In the genomic region with DNA sequence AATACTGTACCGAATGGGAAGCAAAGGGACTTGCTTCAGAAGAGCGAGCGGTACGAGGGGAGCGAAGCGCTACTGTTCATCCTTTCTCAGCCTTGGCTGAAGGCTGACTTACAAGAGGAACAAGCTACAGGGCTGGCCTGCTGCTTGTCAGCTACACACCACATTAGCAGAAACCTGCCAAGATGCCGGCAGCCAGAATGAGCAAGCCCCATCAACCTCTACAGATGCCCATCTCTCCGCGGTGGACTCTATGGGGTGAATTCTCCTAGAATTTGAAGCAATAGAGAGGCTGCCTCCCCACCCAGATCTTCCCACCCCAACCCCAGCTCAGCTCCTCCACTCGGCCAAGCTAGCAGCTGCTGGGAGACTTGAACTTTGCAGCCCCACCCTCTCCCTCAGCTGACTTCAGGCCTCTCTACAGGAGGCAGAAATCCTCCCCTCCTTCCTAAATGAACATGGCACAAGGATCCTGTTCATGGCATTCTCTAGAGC, we compare ENCODE assay signal across 9 mouse cellular contexts. TPM values are rescaled to one million over a fixed set of nuclear protein-coding genes. Genes with fewer than 3 reads are reported as not detected.
DNase-seq lines count a peak whose midpoint lies in the region; ATAC-seq and TF ChIP-seq lines count a peak whose summit lies in the region.
"Had no signal": no experiment of that assay in that cellular context is flagged by ENCODE, and none has a peak within 500 bp of the region (broad histone marks: within the 10 kb centered on the region; RNA-seq: fewer than 3 reads in every experiment).

No protein-coding gene starts in this region.

- WGBS in thymus, adult 2 months: 91% methylated on average over 10 of the region's 10 CpGs
- WGBS in intestine, postnatal 0 days: 77% methylated on average over 10 of the region's 10 CpGs
- WGBS in lung, adult 2 months: 77% methylated on average over 10 of the region's 10 CpGs

- no peaks in the 10 kb centered on the region for H3K27me3 ChIP-seq in thymus, adult 2 months (ENCODE audit: control insufficient read depth, insufficient read depth, low read length)
- no peaks in the 10 kb centered on the region for H3K27me3 ChIP-seq in intestine, postnatal 0 days (replicated peaks; ENCODE audit: control insufficient read depth, insufficient read depth, low read length)
- H3K27me3 ChIP-seq: kidney, embryonic 15.5 days had no signal

- no peaks in the 10 kb centered on the region for H3K36me3 ChIP-seq in thymus, adult 2 months (ENCODE audit: control insufficient read depth, insufficient read depth, low read length)
- peaks cover 3% of the 10 kb centered on the region for H3K36me3 ChIP-seq in intestine, postnatal 0 days (ENCODE audit: control insufficient read depth, insufficient read depth)

- TF ChIP-seq POLR2A in thymus, adult 2 months (IDR thresholded peaks at IDR 0.05; ENCODE audit: control insufficient read depth, extremely low read depth, insufficient read depth, low read length, poor library complexity): no peak
- TF ChIP-seq POLR2A in lung, adult 2 months (IDR thresholded peaks at IDR 0.05; ENCODE audit: borderline replicate concordance, extremely low read depth, low read depth, low read length): no peak

- no peak for TF ChIP-seq CTCF in gastrocnemius, adult 2 months (IDR thresholded peaks at IDR 0.05)
- no peak for TF ChIP-seq CTCF in thymus, adult 2 months (IDR thresholded peaks at IDR 0.05; ENCODE audit: borderline replicate concordance, control insufficient read depth, extremely low read depth, insufficient read depth, low read length, poor library complexity)
- TF ChIP-seq CTCF in intestine, postnatal 0 days (IDR thresholded peaks at IDR 0.05; ENCODE audit: low read depth): no peak
- no peak for TF ChIP-seq CTCF in lung, adult 2 months (IDR thresholded peaks at IDR 0.05; ENCODE audit: insufficient read depth, low read length)

- H3K27ac ChIP-seq in gastrocnemius, adult 2 months: peak overlapping the region; percentile 83
- peak overlapping the region; percentile 67; the same call in 1 of the 2 replicates for H3K27ac ChIP-seq in thymus, adult 2 months (ENCODE audit: control insufficient read depth, insufficient read depth, low read length)
- H3K27ac ChIP-seq in intestine, postnatal 0 days (ENCODE audit: low read depth, low read length): peak overlapping the region; percentile 35
- H3K27ac ChIP-seq: kidney, embryonic 15.5 days had no signal

- DNase-seq in gastrocnemius, adult 2 months: peak; percentile 59
- no peak for DNase-seq in gastrocnemius, postnatal 4 days (ENCODE audit: low spot score in 2 of 2)
- no peak for DNase-seq in thymus, adult 2 months
- DNase-seq in thymus, postnatal 14 days: no peak
- DNase-seq in c-Kit-positive CD71-positive TER-119-positive erythroid progenitor cells, embryonic 14.5 days (ENCODE audit: low spot score): no peak
- no peak for DNase-seq in T-cell, adult 2 months (ENCODE audit: low spot score)
- no peak for DNase-seq in lung, adult 2 months

- no peak for ATAC-seq in intestine, postnatal 0 days

- H3K4me2 ChIP-seq in intestine, postnatal 0 days (replicated peaks; ENCODE audit: low read depth): no peak overlapping the region
- H3K4me2 ChIP-seq: kidney, embryonic 15.5 days had no signal

- H3K4me3 ChIP-seq in gastrocnemius, adult 2 months: peak overlapping the region; percentile 27
- H3K4me3 ChIP-seq in thymus, adult 2 months (ENCODE audit: control insufficient read depth, insufficient read depth, low read length): no peak overlapping the region
- H3K4me3 ChIP-seq in intestine, postnatal 0 days (ENCODE audit: low read depth, low read length): no peak overlapping the region
- no peak overlapping the region for H3K4me3 ChIP-seq in lung, adult 2 months (replicated peaks; ENCODE audit: extremely low read depth, low read depth, low read length)
- H3K4me3 ChIP-seq: kidney, embryonic 15.5 days had no signal

- no peak overlapping the region for H3K9ac ChIP-seq in intestine, postnatal 0 days (ENCODE audit: low read depth, low read length)
- H3K9ac ChIP-seq: kidney, embryonic 15.5 days had no signal

- peaks cover 70% of the 10 kb centered on the region for H3K4me1 ChIP-seq in thymus, adult 2 months (replicated peaks; ENCODE audit: control insufficient read depth, insufficient read depth, low read length)
- peaks cover 23% of the 10 kb centered on the region for H3K4me1 ChIP-seq in intestine, postnatal 0 days (replicated peaks; ENCODE audit: control insufficient read depth, insufficient read depth, low read length)
- H3K4me1 ChIP-seq in lung, adult 2 months (ENCODE audit: control insufficient read depth, insufficient read depth, low read length): peaks cover 44% of the 10 kb centered on the region

- intact Hi-C loops in gastrocnemius, adult 2 months (cut with DNase I): loop anchor here (2.0 kb wide), 1 partner anchor 28 kb away; no protein-coding TSS in a partner anchor

- no peaks in the 10 kb centered on the region for H3K9me3 ChIP-seq in intestine, postnatal 0 days (ENCODE audit: control insufficient read depth)
- H3K9me3 ChIP-seq: kidney, embryonic 15.5 days had no signal

RNA-seq across cellular contexts. Expression of a gene that starts 46.5 kb away (rescaled TPM):
- 10 to 100 TPM; 16.4 to 18.0 TPM for total RNA-seq in gastrocnemius, adult 2 months (2021)
- 10 to 100 TPM; 63.8 to 74.0 TPM for total RNA-seq in gastrocnemius, postnatal 4 days (2021)
- 32.6 and 43.3 TPM in 2 replicates for polyA plus RNA-seq in thymus, adult 2 months (2012; rRNA removed)
- 28.1 and 34.3 TPM in 2 replicates for polyA plus RNA-seq in intestine, postnatal 0 days (2015; fragmentation: Nextera tagmentation; extraction: Ambion mirVana)
- polyA plus RNA-seq in lung, adult 2 months (2012; rRNA removed): 16.0 and 22.4 TPM in 2 replicates
